Mouse (Mus musculus) myocyte (in vitro differentiated cells): Measurements from ENCODE around the gene Ppp1r15a. TPM values are rescaled to one million over a fixed set of nuclear protein-coding genes. Genes with fewer than 3 reads are reported as not detected.
"Not testable (repeated sequence)": the region's sequence is repeated elsewhere in the genome, so short reads cannot be mapped to it uniquely, and the experiment has no call there.

Experiments
- H3K27me3 ChIP-seq: one replicate; pipeline ENCODE4 v1.6.1; 2011; ENCODE audit not compliant: control insufficient read depth, insufficient read depth, insufficient read length
- H3K36me3 ChIP-seq: one replicate; pipeline ENCODE4 v1.6.1; 2011; ENCODE audit not compliant: control insufficient read depth, insufficient read depth
- H3K4me2 ChIP-seq: one replicate; pipeline ENCODE4 v1.6.1; 2011; ENCODE audit warnings: low read depth, control low read depth
- H3K4me3 ChIP-seq: one replicate; pipeline ENCODE4 v1.5.1; 2011; ENCODE audit warnings: mild to moderate bottlenecking, control low read depth, moderate library complexity
- H3K79me2 ChIP-seq: one replicate; pipeline ENCODE4 v1.6.1; 2011; ENCODE audit not compliant: control insufficient read depth, insufficient read depth
- H3ac ChIP-seq: one replicate; pipeline ENCODE4 v1.6.1; 2011; ENCODE audit not compliant: control insufficient read depth, insufficient read length
- CEBPB ChIP-seq: IDR thresholded peaks from 2 replicates; pipeline ENCODE4 v1.6.1; 2011; ENCODE audit warnings: mild to moderate bottlenecking, moderate library complexity; ENCODE audit not compliant: poor library complexity, insufficient read depth, severe bottlenecking
- E2F4 ChIP-seq: IDR thresholded peaks from one replicate; pipeline ENCODE4 v1.6.1; 2011; ENCODE audit warnings: mild to moderate bottlenecking, control low read depth, moderate library complexity; ENCODE audit not compliant: insufficient read depth
- MAX ChIP-seq: IDR thresholded peaks from one replicate; pipeline ENCODE4 v1.6.1; 2011; ENCODE audit warnings: low read depth, mild to moderate bottlenecking, control low read depth
- MYOD1 ChIP-seq, 3 experiments: IDR thresholded peaks; one replicate each; pipeline ENCODE4 v1.6.1; 2011; ENCODE audit warnings: control low read depth in 2 of 3, low read depth in 2 of 3, mild to moderate bottlenecking in 2 of 3, moderate library complexity in 1 of 3; ENCODE audit not compliant: insufficient read length in 2 of 3, control insufficient read depth in 1 of 3
- MYOG ChIP-seq, 3 experiments: IDR thresholded peaks; one replicate each; pipeline ENCODE4 v1.6.1; 2011; ENCODE audit warnings: control low read depth in 2 of 3, low read depth in 2 of 3, mild to moderate bottlenecking in 2 of 3; ENCODE audit not compliant: insufficient read length in 2 of 3, control insufficient read depth in 1 of 3, insufficient read depth in 1 of 3
- POLR2A ChIP-seq: IDR thresholded peaks from one replicate; pipeline ENCODE4 v1.6.1; 2011; ENCODE audit warnings: low read depth, mild to moderate bottlenecking, control low read depth, moderate library complexity; ENCODE audit not compliant: insufficient read length
- POLR2AphosphoS2 ChIP-seq: IDR thresholded peaks from one replicate; pipeline ENCODE4 v1.6.1; 2011; ENCODE audit warnings: low read depth, control low read depth; ENCODE audit not compliant: insufficient read length
- REST ChIP-seq: IDR thresholded peaks from one replicate; pipeline ENCODE4 v1.6.1; 2011; ENCODE audit warnings: mild to moderate bottlenecking, control low read depth, moderate library complexity; ENCODE audit not compliant: insufficient read depth, insufficient read length
- SRF ChIP-seq: IDR thresholded peaks from one replicate; pipeline ENCODE4 v1.6.1; 2011; ENCODE audit warnings: low read depth; ENCODE audit not compliant: control insufficient read depth, insufficient read length
- TCF12 ChIP-seq: IDR thresholded peaks from one replicate; pipeline ENCODE4 v1.6.1; 2011; ENCODE audit warnings: mild to moderate bottlenecking, control low read depth; ENCODE audit not compliant: poor library complexity, insufficient read depth, severe bottlenecking
- TCF3 ChIP-seq: IDR thresholded peaks from one replicate; pipeline ENCODE4 v1.6.1; 2011; ENCODE audit warnings: low read depth, control low read depth; ENCODE audit not compliant: insufficient read length
- USF1 ChIP-seq: IDR thresholded peaks from one replicate; pipeline ENCODE4 v1.6.1; 2011; ENCODE audit warnings: low read depth, mild to moderate bottlenecking, control low read depth, moderate library complexity
- polyA plus RNA-seq: library from polyadenylated mRNA; unstranded; fragments of >200 nt; fragmentation: generic; extraction: Trizol; gene quantifications from one replicate; pipeline ENCODE4 v1.2.1, GENCODE M21; 2012; ENCODE audit warnings: missing spikeins

The Ppp1r15a gene
- polyA plus RNA-seq, 1 experiment: 306 TPM

- Histone ChIP-seq H3ac (no peak overlapping the region), H3K79me2 (peaks cover 28% of the 10 kb centered on the region), H3K27me3 (no peaks in the 10 kb centered on the region), H3K4me3 (peak overlapping the region; percentile 100), H3K4me2 (peak overlapping the region; percentile 83), H3K36me3 (peaks cover 30% of the 10 kb centered on the region)
- TF ChIP-seq POLR2A (peak; percentile 46), POLR2AphosphoS2 (peak; percentile 94), TCF12 (no peak)
These were observed 4.3 kb downstream of the Ppp1r15a start for GRCm38 (mm10) chr7:45521728-45522184.

GRCm38 (mm10) chr7:45520605-45521004 lies 5.5 kb downstream of the Ppp1r15a start:
- H3K79me2 ChIP-seq: peaks cover 24% of the 10 kb centered on the region
- TF ChIP-seq USF1 (no peak), MYOG (IDR thresholded peaks at IDR 0.05; ENCODE audit: control insufficient read depth in 1 of 3, insufficient read depth in 1 of 3, insufficient read length in 2 of 3, low read depth in 2 of 3) (no peak), MYOD1 (IDR thresholded peaks at IDR 0.05; ENCODE audit: control insufficient read depth in 1 of 3, insufficient read length in 2 of 3, low read depth in 2 of 3) (no peak), POLR2AphosphoS2 (no peak), SRF (no peak), MAX (no peak), TCF12 (no peak), E2F4 (no peak), TCF3 (no peak)
- peaks cover 30% of the 10 kb centered on the region for H3K36me3 ChIP-seq
- no peak overlapping the region for H3ac ChIP-seq
- H3K27me3 ChIP-seq: no peaks in the 10 kb centered on the region
- H3K4me2 ChIP-seq: no peak overlapping the region
- no peak overlapping the region for H3K4me3 ChIP-seq

GRCm38 (mm10) chr7:45519345-45520120 lies 6.5 kb downstream of the Ppp1r15a start:
- peaks cover 25% of the 10 kb centered on the region for H3K36me3 ChIP-seq
- H3ac ChIP-seq: no peak overlapping the region
- no peaks in the 10 kb centered on the region for H3K27me3 ChIP-seq
- TF ChIP-seq CEBPB (no peak), MYOD1 (IDR thresholded peaks at IDR 0.05; ENCODE audit: control insufficient read depth in 1 of 3, insufficient read length in 2 of 3, low read depth in 2 of 3) (peak in 1 of 3 experiments; percentile 19)
- H3K79me2 ChIP-seq: peaks cover 14% of the 10 kb centered on the region
- no peak overlapping the region for H3K4me3 ChIP-seq
- H3K4me2 ChIP-seq: no peak overlapping the region

- Histone ChIP-seq H3K79me2 (peaks cover 5% of the 10 kb centered on the region), H3K4me3 (no peak overlapping the region), H3ac (no peak overlapping the region), H3K36me3 (peaks cover 19% of the 10 kb centered on the region), H3K27me3 (no peaks in the 10 kb centered on the region), H3K4me2 (no peak overlapping the region)
- no peak for TF ChIP-seq REST
- TF ChIP-seq MYOD1 (IDR thresholded peaks at IDR 0.05; ENCODE audit: control insufficient read depth in 1 of 3, insufficient read length in 2 of 3, low read depth in 2 of 3): no peak
- TF ChIP-seq CEBPB: no peak
These were observed 7.5 kb downstream of the Ppp1r15a start for GRCm38 (mm10) chr7:45518618-45519017.

DNA sequence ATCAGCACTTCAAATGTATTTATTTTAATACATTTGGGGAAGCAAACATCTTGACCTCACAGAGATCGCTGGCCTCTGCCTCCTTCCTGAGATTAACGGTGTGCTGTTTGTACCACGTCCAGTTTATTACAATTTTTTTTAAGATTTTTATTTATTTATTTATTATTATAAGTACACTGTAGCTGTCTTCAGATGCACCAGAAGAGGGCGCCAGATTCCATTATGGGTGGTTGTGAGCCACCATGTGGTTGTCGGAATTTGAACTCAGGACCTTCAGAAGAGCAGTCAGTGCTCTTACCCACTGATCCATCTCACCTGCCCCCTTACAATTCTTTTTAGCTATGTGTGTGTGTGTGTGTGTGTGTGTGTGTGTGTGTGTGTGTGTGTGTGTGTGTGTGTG lies 9.2 kb downstream of the Ppp1r15a start:
- not testable (repeated sequence) for H3K36me3 ChIP-seq, H3K79me2 ChIP-seq, H3K27me3 ChIP-seq, H3K4me3 ChIP-seq, H3K4me2 ChIP-seq, H3ac ChIP-seq

DNA sequence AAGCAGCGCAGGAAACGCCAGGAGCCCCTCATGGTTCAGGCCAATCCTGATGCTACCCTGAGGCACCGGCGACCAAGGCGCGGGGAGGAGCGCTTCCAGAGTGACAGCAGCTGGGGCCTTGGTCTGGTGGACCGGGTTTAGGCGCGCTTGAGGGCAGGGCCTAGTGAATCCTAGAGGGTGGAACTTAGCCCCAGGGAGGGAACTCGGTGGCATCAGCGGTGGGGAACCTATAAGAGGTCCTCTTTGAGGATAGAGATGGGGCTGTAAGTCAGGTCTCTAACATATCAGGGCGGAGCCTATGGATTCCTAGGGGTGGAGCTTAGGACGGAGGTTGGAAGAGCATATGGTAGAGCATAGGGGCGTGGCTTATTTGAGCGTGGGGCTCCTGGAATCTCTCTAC lies 10.6 kb downstream of the Ppp1r15a start:
- Histone ChIP-seq H3ac (no peak overlapping the region), H3K36me3 (no peaks in the 10 kb centered on the region), H3K4me2 (no peak overlapping the region), H3K27me3 (no peaks in the 10 kb centered on the region), H3K4me3 (no peak overlapping the region), H3K79me2 (no peaks in the 10 kb centered on the region)
- TF ChIP-seq E2F4: no peak
- no peak for TF ChIP-seq MYOG (IDR thresholded peaks at IDR 0.05; ENCODE audit: control insufficient read depth in 1 of 3, insufficient read depth in 1 of 3, insufficient read length in 2 of 3, low read depth in 2 of 3)
- no peak for TF ChIP-seq USF1
- no peak for TF ChIP-seq TCF3
- TF ChIP-seq CEBPB: no peak
- TF ChIP-seq POLR2A: no peak
- TF ChIP-seq POLR2AphosphoS2: no peak
- TF ChIP-seq TCF12: no peak
- no peak for TF ChIP-seq MAX
- TF ChIP-seq REST: no peak
- no peak for TF ChIP-seq SRF
- TF ChIP-seq MYOD1 (IDR thresholded peaks at IDR 0.05; ENCODE audit: control insufficient read depth in 1 of 3, insufficient read length in 2 of 3, low read depth in 2 of 3): no peak
